Mouse (Mus musculus) stomach, postnatal 0 days (tissue): Measurements from ENCODE around the gene Kdm8. TPM values are rescaled to one million over a fixed set of nuclear protein-coding genes. Genes with fewer than 3 reads are reported as not detected.
A peak's percentile ranks its signal among the peaks of the same experiment; 100 is the strongest.

Source experiments
- ATAC-seq: fragments of 200-750 bp; cut with Nextera tagmentation; 2 replicates; pipeline ENCODE4 v1.8.0; 2017; ENCODE audit not compliant: low FRiP score, low TSS enrichment
- DNase-seq: peaks from one replicate; pipeline ENCODE4 v3.0.0-alpha.2; 2016; ENCODE audit warnings: low spot score
- H3K27ac ChIP-seq: fragments of 300-500 bp; sonication (generic); replicated peaks from 2 replicates; pipeline ENCODE4 v1.5.1; 2014; ENCODE audit warnings: mild to moderate bottlenecking, control low read depth
- H3K27me3 ChIP-seq: fragments of 300-500 bp; sonication (generic); 2 replicates; pipeline ENCODE4 v1.6.1; 2014; ENCODE audit warnings: low read length; ENCODE audit not compliant: control insufficient read depth, insufficient read depth
- H3K36me3 ChIP-seq: fragments of 300-500 bp; sonication (generic); 2 replicates; pipeline ENCODE4 v1.6.1; 2014; ENCODE audit warnings: low read length, mixed read lengths; ENCODE audit not compliant: control insufficient read depth, insufficient read depth
- H3K4me1 ChIP-seq: fragments of 300-500 bp; sonication (generic); replicated peaks from 2 replicates; pipeline ENCODE4 v1.6.1; 2014; ENCODE audit warnings: antibody characterized with exemption; ENCODE audit not compliant: control insufficient read depth, insufficient read depth
- H3K4me2 ChIP-seq: fragments of 300-500 bp; sonication (generic); replicated peaks from 2 replicates; pipeline ENCODE4 v1.6.1; 2014; ENCODE audit warnings: low read depth, mild to moderate bottlenecking, control low read depth, moderate library complexity
- H3K4me3 ChIP-seq: fragments of 300-500 bp; sonication (generic); 2 replicates; pipeline ENCODE4 v1.5.1; 2014; ENCODE audit warnings: low read depth, low read length, control low read depth
- H3K9ac ChIP-seq: fragments of 300-500 bp; sonication (generic); 2 replicates; pipeline ENCODE4 v1.6.1; 2014; ENCODE audit warnings: mild to moderate bottlenecking, low read length, control low read depth, mixed read lengths
- H3K9me3 ChIP-seq: fragments of 300-500 bp; sonication (generic); 2 replicates; pipeline ENCODE4 v1.6.1; 2016; ENCODE audit warnings: low read length; ENCODE audit not compliant: control insufficient read depth
- CTCF ChIP-seq: IDR thresholded peaks from 2 replicates; pipeline ENCODE4 v1.5.1; 2016; ENCODE audit warnings: antibody characterized with exemption, low read depth, mild to moderate bottlenecking, moderate library complexity
- EP300 ChIP-seq: optimal IDR thresholded peaks from 2 replicates; pipeline ENCODE3; 2016; ENCODE audit warnings: antibody characterized with exemption
- WGBS: fragments of 180-500 bp; shearing (Covaris S2); extraction: QIAGEN DNeasy Blood & Tissue Kit; methylation state at CpG from one replicate; pipeline ENCODE4 v1.1.7; 2014; 5-methylcytosine and 5-hydroxymethylcytosine counted together
- polyA plus RNA-seq: library from polyadenylated mRNA; unstranded; fragments of >200 nt; fragmentation: Nextera tagmentation; extraction: Ambion mirVana; gene quantifications from 2 replicates; pipeline ENCODE4 v1.2.1, GENCODE M21; 2015

Gene Kdm8
- polyA plus RNA-seq, 1 experiment from 2014 or later, result 3.8 TPM

GRCm38 (mm10) chr7:125480518-125480917 is 36.0 kb downstream of the Kdm8 start:
- DNase-seq, result no peak
- Histone ChIP-seq H3K36me3 (peaks cover 8% of the 10 kb centered on the region; the same call in 1 of the 2 replicates), H3K9me3 (no peaks in the 10 kb centered on the region), H3K27me3 (no peaks in the 10 kb centered on the region), H3K4me3 (no peak overlapping the region), H3K4me2 (no peak overlapping the region), H3K27ac (no peak overlapping the region), H3K4me1 (peaks cover 5% of the 10 kb centered on the region; the same call in 1 of the 2 replicates), H3K9ac (no peak overlapping the region)
- 89% methylated on average over 4 of the region's 4 CpGs for WGBS
- no peak for ATAC-seq
- no peak for TF ChIP-seq CTCF
- no peak for TF ChIP-seq EP300

GRCm38 (mm10) chr7:125482339-125482738 is 37.9 kb downstream of the Kdm8 start:
- no peak for TF ChIP-seq CTCF
- Histone ChIP-seq H3K27me3 (no peaks in the 10 kb centered on the region), H3K9ac (no peak overlapping the region), H3K9me3 (no peaks in the 10 kb centered on the region), H3K4me2 (no peak overlapping the region), H3K27ac (no peak overlapping the region), H3K4me3 (no peak overlapping the region), H3K4me1 (no peaks in the 10 kb centered on the region), H3K36me3 (peaks cover 12% of the 10 kb centered on the region)
- WGBS, result 55% methylated on average over 3 of the region's 3 CpGs
- no peak for DNase-seq
- ATAC-seq, result no peak

GRCm38 (mm10) chr7:125482886-125483285 is 38.4 kb downstream of the Kdm8 start:
- no peak overlapping the region for H3K27ac ChIP-seq
- no peak overlapping the region for H3K9ac ChIP-seq
- H3K4me3 ChIP-seq, result no peak overlapping the region
- WGBS, result 51% methylated on average over 2 of the region's 2 CpGs
- ATAC-seq (no peak), DNase-seq (no peak)
- H3K4me2 ChIP-seq, result no peak overlapping the region
- H3K27me3 ChIP-seq, result no peaks in the 10 kb centered on the region
- H3K36me3 ChIP-seq, result peaks cover 12% of the 10 kb centered on the region
- TF ChIP-seq EP300, result no peak
- no peak for TF ChIP-seq CTCF
- H3K4me1 ChIP-seq, result no peaks in the 10 kb centered on the region
- no peaks in the 10 kb centered on the region for H3K9me3 ChIP-seq

GRCm38 (mm10) chr7:125484791-125485190 is 40.3 kb downstream of the Kdm8 start:
- 89% methylated on average over 7 of the region's 7 CpGs for WGBS

GRCm38 (mm10) chr7:125486121-125486630 is 41.7 kb downstream of the Kdm8 start:
- H3K36me3 ChIP-seq, result peaks cover 6% of the 10 kb centered on the region
- H3K27me3 ChIP-seq, result no peaks in the 10 kb centered on the region
- 92% methylated on average over 16 of the region's 16 CpGs for WGBS
- H3K4me3 ChIP-seq, result no peak overlapping the region
- ATAC-seq (no peak), DNase-seq (no peak)
- H3K4me1 ChIP-seq, result no peaks in the 10 kb centered on the region
- TF ChIP-seq EP300, result no peak
- TF ChIP-seq CTCF, result no peak
- H3K27ac ChIP-seq, result no peak overlapping the region
- no peak overlapping the region for H3K9ac ChIP-seq
- H3K9me3 ChIP-seq, result no peaks in the 10 kb centered on the region
- no peak overlapping the region for H3K4me2 ChIP-seq

More at GRCm38 (mm10) chr7:125484791-125485190, 40.3 kb downstream of the Kdm8 start:
- DNase-seq (no peak), ATAC-seq (no peak)
- no peak overlapping the region for H3K4me2 ChIP-seq
- H3K9ac ChIP-seq, result no peak overlapping the region
- peaks cover 12% of the 10 kb centered on the region for H3K36me3 ChIP-seq
- no peak overlapping the region for H3K4me3 ChIP-seq
- no peaks in the 10 kb centered on the region for H3K27me3 ChIP-seq
- no peaks in the 10 kb centered on the region for H3K9me3 ChIP-seq
- H3K4me1 ChIP-seq, result no peaks in the 10 kb centered on the region
- H3K27ac ChIP-seq, result no peak overlapping the region
- TF ChIP-seq CTCF, result no peak
- TF ChIP-seq EP300, result no peak

GRCm38 (mm10) chr7:125487126-125487525 is 42.6 kb downstream of the Kdm8 start:
- H3K36me3 ChIP-seq, result peaks cover 6% of the 10 kb centered on the region
- 60% methylated on average over 10 of the region's 10 CpGs for whole genome bisulfite sequencing
- no peak overlapping the region for H3K4me3 ChIP-seq
- DNase-seq, result peak; percentile 31
- H3K4me1 ChIP-seq, result peaks cover 5% of the 10 kb centered on the region; the same call in 1 of the 2 replicates
- H3K27me3 ChIP-seq, result no peaks in the 10 kb centered on the region
- no peak overlapping the region for H3K9ac ChIP-seq
- TF ChIP-seq CTCF, result no peak
- no peak for TF ChIP-seq EP300
- no peak for ATAC-seq
- H3K4me2 ChIP-seq, result no peak overlapping the region
- H3K9me3 ChIP-seq, result no peaks in the 10 kb centered on the region
- H3K27ac ChIP-seq, result no peak overlapping the region
